Mouse (Mus musculus) lung, postnatal 0 days (tissue): Measurements from ENCODE around the gene Ankrd13a.

ENCODE experiments used
- CTCF ChIP-seq: IDR thresholded peaks from 2 replicates; pipeline ENCODE4 v1.5.1; 2016; ENCODE audit warnings: antibody characterized with exemption, mild to moderate bottlenecking
- EP300 ChIP-seq: IDR thresholded peaks from 2 replicates; pipeline ENCODE4 v1.6.1; 2016; ENCODE audit warnings: antibody characterized with exemption, mild to moderate bottlenecking, control low read depth

DNA sequence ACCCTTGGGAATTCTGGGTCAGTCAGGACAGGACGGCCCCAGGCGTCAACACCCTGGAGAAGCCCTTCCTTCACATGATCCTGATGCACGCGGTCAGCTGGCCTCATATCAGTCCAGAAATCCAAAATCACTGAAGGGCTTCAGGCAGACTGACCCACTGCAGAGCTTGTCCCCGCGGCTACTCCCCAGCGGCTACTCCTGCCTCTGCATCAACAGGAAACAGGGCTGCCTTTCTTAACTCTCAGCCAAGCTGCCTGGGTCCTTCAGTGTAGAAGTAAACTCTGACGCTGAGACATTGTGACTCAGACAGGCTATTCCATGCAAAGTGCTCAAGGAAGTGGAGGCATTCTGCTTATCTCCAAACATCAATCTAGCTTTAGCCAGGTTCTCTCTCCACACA lies 12.5 kb upstream of the Ankrd13a start:
- TF ChIP-seq CTCF, result no peak
- TF ChIP-seq EP300, result no peak
